Mouse (Mus musculus) midbrain, postnatal 0 days (tissue): ENCODE data around the gene Arhgap35. TPM values are rescaled to one million over a fixed set of nuclear protein-coding genes. Genes with fewer than 3 reads are reported as not detected.

Source experiments
- ATAC-seq: fragments of 200-750 bp; cut with Nextera tagmentation; 2 replicates; pipeline ENCODE4 v1.8.0; 2017; ENCODE audit warnings: moderate number of reproducible peaks, mild to moderate bottlenecking, moderate TSS enrichment, moderate library complexity; ENCODE audit not compliant: low FRiP score
- DNase-seq: peaks from one replicate; pipeline ENCODE4 v3.0.0-alpha.2; 2015; ENCODE audit warnings: low spot score
- H3K27ac ChIP-seq: fragments of 300-500 bp; sonication (generic); 2 replicates; pipeline ENCODE4 v1.5.1; 2014; ENCODE audit warnings: low read depth, mild to moderate bottlenecking, low read length, mixed read lengths
- H3K27me3 ChIP-seq: fragments of 300-500 bp; sonication (generic); 2 replicates; pipeline ENCODE4 v1.6.1; 2014; ENCODE audit warnings: low read length, control low read depth, mixed read lengths; ENCODE audit not compliant: insufficient read depth
- H3K36me3 ChIP-seq: fragments of 300-500 bp; sonication (generic); 2 replicates; pipeline ENCODE4 v1.6.1; 2014; ENCODE audit warnings: low read length, control low read depth, mixed read lengths; ENCODE audit not compliant: insufficient read depth
- H3K4me1 ChIP-seq: fragments of 300-500 bp; sonication (generic); 2 replicates; pipeline ENCODE4 v1.6.1; 2014; ENCODE audit warnings: mild to moderate bottlenecking, control low read depth, antibody characterized with exemption, low read length, mixed read lengths; ENCODE audit not compliant: insufficient read depth
- H3K4me2 ChIP-seq: fragments of 300-500 bp; sonication (generic); 2 replicates; pipeline ENCODE4 v1.6.1; 2014; ENCODE audit warnings: low read depth, mild to moderate bottlenecking, low read length, mixed read lengths; ENCODE audit not compliant: poor library complexity, severe bottlenecking
- H3K4me3 ChIP-seq: fragments of 300-500 bp; sonication (generic); 2 replicates; pipeline ENCODE4 v1.5.1; 2014; ENCODE audit warnings: low read depth, mild to moderate bottlenecking, low read length, moderate library complexity
- H3K9ac ChIP-seq: fragments of 300-500 bp; sonication (generic); replicated peaks from 2 replicates; pipeline ENCODE4 v1.6.1; 2014; ENCODE audit warnings: mild to moderate bottlenecking, low read length, moderate library complexity, mixed read lengths; ENCODE audit not compliant: poor library complexity, severe bottlenecking
- H3K9me3 ChIP-seq: fragments of 300-500 bp; sonication (generic); 2 replicates; pipeline ENCODE4 v1.6.1; 2016; ENCODE audit warnings: low read length, control low read depth
- CTCF ChIP-seq: IDR thresholded peaks from 2 replicates; pipeline ENCODE4 v1.5.1; 2016; ENCODE audit warnings: antibody characterized with exemption, mild to moderate bottlenecking
- WGBS: fragments of 180-500 bp; shearing (Covaris S2); extraction: QIAGEN DNeasy Blood & Tissue Kit; methylation state at CpG from one replicate; pipeline ENCODE4 v1.1.7; 2014; 5-methylcytosine and 5-hydroxymethylcytosine counted together
- polyA plus RNA-seq: library from polyadenylated mRNA; unstranded; fragments of >200 nt; fragmentation: Nextera tagmentation; extraction: Ambion mirVana; gene quantifications from 2 replicates; pipeline ENCODE4 v1.2.1, GENCODE M21; 2015
- total RNA-seq: library from RNA; depleted of rRNA; stranded (reverse); fragments of >200 nt; gene quantifications from 2 replicates; pipeline ENCODE4 v1.2.3, GENCODE M21; 2014

The Arhgap35 gene
- total and polyA plus RNA-seq, 2 experiments from 2014 or later = 26.9 to 157 TPM

DNA sequence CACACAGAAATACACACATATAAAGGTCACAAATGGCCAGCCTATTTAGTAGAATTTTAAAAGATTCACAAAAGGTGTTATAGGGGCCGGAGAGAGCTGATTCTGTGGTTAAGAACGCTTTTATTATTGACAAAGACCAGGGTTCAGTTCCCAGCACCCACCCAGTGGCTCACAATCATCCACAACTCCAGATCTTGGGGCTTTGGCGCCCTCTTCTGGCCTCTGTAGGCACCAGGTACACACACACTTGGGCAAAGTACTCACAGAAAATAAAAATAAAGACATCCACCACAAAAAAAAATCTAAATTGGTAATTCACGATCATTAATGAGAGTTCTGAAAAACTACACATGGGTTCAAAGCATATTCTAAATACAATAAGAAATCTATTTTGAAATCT, 17.1 kb upstream of the Arhgap35 start:
- TF ChIP-seq CTCF = no peak
- no peak overlapping the region for H3K9ac ChIP-seq

DNA sequence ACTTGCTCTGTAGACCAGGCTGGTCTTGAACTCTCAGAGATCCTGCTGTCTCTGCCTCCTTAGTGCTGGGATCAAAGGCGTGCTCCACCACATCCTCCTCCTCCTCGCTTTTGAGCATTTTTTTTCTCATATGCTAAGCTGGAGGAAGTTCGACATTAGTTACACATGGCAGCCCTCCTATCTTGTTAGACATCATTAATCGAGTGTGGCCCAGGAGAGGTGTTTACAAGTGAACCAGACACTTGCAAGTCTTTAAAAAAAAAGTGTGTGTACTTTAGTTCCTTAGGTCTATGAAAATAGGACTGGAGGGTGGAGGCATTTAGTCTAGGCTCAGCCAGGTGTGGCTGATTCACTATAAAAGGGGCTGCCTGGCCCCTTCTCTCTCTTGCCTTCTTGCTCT, 16.2 kb upstream of the Arhgap35 start:
- Histone ChIP-seq H3K27me3 (no peaks in the 10 kb centered on the region), H3K4me2 (no peak overlapping the region), H3K36me3 (no peaks in the 10 kb centered on the region), H3K27ac (no peak overlapping the region), H3K9ac (no peak overlapping the region), H3K4me1 (no peaks in the 10 kb centered on the region), H3K4me3 (no peak overlapping the region), H3K9me3 (no peaks in the 10 kb centered on the region)
- DNase-seq (no peak), ATAC-seq (no peak)
- TF ChIP-seq CTCF = no peak
- WGBS = 75% methylated on average over 4 of the region's 4 CpGs

More for the DNA sequence above, 17.1 kb upstream of the Arhgap35 start:
- H3K36me3 ChIP-seq = no peaks in the 10 kb centered on the region
- no peaks in the 10 kb centered on the region for H3K27me3 ChIP-seq
- H3K4me1 ChIP-seq = no peaks in the 10 kb centered on the region
- no peak overlapping the region for H3K4me2 ChIP-seq
- ATAC-seq (no peak), DNase-seq (no peak)
- WGBS = 75% methylated on average over 4 of the region's 4 CpGs
- no peak overlapping the region for H3K27ac ChIP-seq
- no peaks in the 10 kb centered on the region for H3K9me3 ChIP-seq
- no peak overlapping the region for H3K4me3 ChIP-seq

DNA sequence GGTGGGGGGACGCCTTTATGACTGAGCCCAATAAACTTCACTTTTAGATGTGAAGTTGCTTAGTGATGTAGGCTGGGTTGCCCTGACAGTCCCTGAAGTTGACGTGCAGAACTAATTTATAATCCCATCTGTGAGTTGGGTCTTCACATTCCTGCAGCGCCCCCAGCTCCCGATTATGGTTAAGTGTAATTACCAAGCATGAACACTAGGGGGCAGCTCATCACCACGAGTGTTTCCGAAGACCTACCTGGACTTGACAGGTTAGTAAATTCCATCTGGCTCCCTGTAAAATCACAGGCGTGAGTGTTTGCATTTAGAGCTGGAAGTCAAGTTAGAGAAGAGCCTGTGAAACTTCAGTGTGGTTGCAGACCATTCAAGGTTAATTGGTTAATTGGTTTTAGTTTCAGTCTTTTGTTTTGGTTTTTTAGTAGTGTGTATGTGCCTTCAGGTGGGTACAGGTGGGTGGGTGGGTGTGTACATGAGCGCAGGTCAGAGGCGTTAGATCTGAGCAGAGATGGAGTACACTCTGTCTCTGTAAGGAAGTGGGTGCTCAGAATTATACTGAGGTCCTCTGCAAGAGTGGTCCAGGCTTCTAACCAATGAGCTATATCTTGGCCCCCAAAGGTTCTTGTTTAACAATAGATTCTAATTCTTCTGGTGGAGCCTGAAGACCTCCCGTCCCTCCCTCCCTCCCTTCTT, 15.0 kb upstream of the Arhgap35 start:
- no peak for ATAC-seq
- 16% methylated on average over 10 of the region's 10 CpGs for WGBS
- DNase-seq = peak; percentile 81
- Histone ChIP-seq H3K4me3 (no peak overlapping the region), H3K4me2 (no peak overlapping the region), H3K27ac (no peak overlapping the region), H3K4me1 (no peaks in the 10 kb centered on the region), H3K27me3 (no peaks in the 10 kb centered on the region), H3K9ac (no peak overlapping the region), H3K9me3 (no peaks in the 10 kb centered on the region), H3K36me3 (no peaks in the 10 kb centered on the region)
- TF ChIP-seq CTCF = peak; percentile 98

DNA sequence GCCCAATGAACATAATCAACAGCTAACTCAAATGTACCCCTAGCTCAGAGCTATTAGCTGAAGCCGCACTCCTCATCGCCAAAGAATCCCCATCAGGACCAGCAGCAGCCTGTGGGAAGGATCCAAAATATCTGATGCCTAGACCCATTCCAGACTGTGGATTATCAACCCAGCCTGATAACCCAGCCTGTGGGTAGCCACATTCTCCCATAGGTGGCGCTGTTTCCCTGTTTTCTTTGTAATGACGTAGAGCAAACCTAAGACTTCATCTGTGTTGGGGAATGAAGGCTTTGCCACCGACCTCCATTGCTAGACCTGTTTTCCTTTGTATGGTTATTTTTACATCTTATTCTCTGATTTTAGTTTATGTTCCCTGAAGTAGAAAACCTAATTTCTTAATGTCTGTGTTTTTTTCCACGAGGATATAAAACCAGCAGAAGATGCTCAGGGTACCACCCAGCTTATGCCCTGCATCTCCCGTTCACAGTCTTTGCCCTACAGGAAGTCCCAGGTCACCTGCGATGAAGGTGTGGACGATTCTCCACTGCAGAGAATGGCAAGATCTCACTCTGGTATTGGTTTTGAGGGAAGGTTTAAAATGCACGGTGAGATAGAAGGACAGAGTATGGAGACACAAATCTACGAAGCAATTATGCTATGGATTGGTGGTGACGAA, 13.4 kb upstream of the Arhgap35 start:
- H3K9me3 ChIP-seq = no peaks in the 10 kb centered on the region
- ATAC-seq (peak; percentile 87), DNase-seq (peak; percentile 91)
- H3K4me3 ChIP-seq = no peak overlapping the region
- H3K4me2 ChIP-seq = peak overlapping the region; percentile 25
- H3K27ac ChIP-seq = peak overlapping the region; percentile 69
- H3K9ac ChIP-seq = no peak overlapping the region
- WGBS = 36% methylated on average over 12 of the region's 12 CpGs
- H3K36me3 ChIP-seq = no peaks in the 10 kb centered on the region
- no peaks in the 10 kb centered on the region for H3K4me1 ChIP-seq
- peak; percentile 99 for TF ChIP-seq CTCF
- no peaks in the 10 kb centered on the region for H3K27me3 ChIP-seq

DNA sequence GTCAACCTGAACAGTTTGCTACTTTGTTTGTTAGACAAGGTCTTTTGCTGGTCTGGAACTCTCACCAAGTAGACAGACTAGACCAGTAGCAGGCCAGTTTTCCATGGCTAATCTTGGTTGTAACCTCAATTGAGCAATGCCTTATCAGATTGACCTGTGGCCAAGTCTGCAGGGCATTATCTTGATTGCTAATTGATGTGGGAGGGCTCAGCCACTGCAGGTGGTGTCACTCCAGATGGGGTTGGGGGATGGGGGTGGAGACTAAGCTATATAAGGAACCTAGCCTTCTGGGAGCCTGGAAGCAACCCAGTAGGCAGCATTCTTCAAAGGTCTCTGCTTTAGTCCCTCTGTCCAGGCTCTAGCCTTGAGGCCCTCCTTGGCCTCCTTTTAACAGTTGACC, 8.9 kb upstream of the Arhgap35 start:
- ATAC-seq (no peak), DNase-seq (no peak)
- Histone ChIP-seq H3K4me1 (0 out of 2 replicates have a peak, but pooled peaks cover 2% of the 10 kb centered on the region), H3K27ac (no peak overlapping the region), H3K4me2 (no peak overlapping the region), H3K9me3 (no peaks in the 10 kb centered on the region), H3K9ac (no peak overlapping the region), H3K27me3 (no peaks in the 10 kb centered on the region), H3K4me3 (no peak overlapping the region), H3K36me3 (no peaks in the 10 kb centered on the region)
- no peak for TF ChIP-seq CTCF

DNA sequence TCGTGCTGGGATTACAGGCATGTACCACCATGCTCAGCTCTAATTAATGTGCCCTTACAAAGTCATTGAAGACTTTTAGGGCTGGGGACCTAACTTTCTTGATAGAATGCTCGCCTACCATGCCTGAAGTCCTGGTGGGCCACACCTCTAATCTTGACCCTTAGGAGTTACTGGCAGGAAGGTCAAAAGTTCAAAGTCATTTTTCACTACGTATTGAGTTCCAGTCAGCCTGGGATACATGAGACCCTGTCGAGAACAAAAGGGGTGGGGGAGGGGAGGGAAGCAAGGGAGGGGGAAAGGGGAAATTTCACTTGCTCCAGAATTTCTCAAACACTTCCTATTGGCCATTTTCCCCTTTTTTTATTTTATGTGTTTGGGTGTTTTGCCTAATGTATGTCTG, 8.3 kb upstream of the Arhgap35 start:
- Histone ChIP-seq H3K4me1 (0 out of 2 replicates have a peak, but pooled peaks cover 2% of the 10 kb centered on the region), H3K27me3 (no peaks in the 10 kb centered on the region), H3K9ac (no peak overlapping the region), H3K4me3 (no peak overlapping the region), H3K4me2 (no peak overlapping the region), H3K36me3 (no peaks in the 10 kb centered on the region), H3K27ac (no peak overlapping the region), H3K9me3 (no peaks in the 10 kb centered on the region)
- DNase-seq (no peak), ATAC-seq (no peak)
- TF ChIP-seq CTCF = no peak
- WGBS = 72% methylated on average over 4 of the region's 4 CpGs
